10 mouse cellular contexts compared by ENCODE assay signal in genomic region chr2:91933471-91933870, GRCm38 (mm10). TPM values are rescaled to one million over a fixed set of nuclear protein-coding genes. Genes with fewer than 3 reads are reported as not detected.
DNase-seq lines count a peak whose midpoint lies in the region; ATAC-seq and TF ChIP-seq lines count a peak whose summit lies in the region.
"Had no signal": no experiment of that assay in that cellular context is flagged by ENCODE, and none has a peak within 500 bp of the region (broad histone marks: within the 10 kb centered on the region; RNA-seq: fewer than 3 reads in every experiment).

No protein-coding gene starts in this region.

- no peak overlapping the region for H3K9ac ChIP-seq in lung, embryonic 15.5 days
- H3K9ac ChIP-seq in limb, embryonic 15.5 days, result no peak overlapping the region

- WGBS in lung, embryonic 15.5 days, result 37% methylated on average over 9 of the region's 9 CpGs
- 43% methylated on average over 9 of the region's 9 CpGs for WGBS in limb, embryonic 15.5 days

- H3K9me3 ChIP-seq in lung, embryonic 15.5 days, result no peaks in the 10 kb centered on the region
- no peaks in the 10 kb centered on the region for H3K9me3 ChIP-seq in limb, embryonic 15.5 days

- H3K27me3 ChIP-seq in lung, embryonic 15.5 days, result no peaks in the 10 kb centered on the region
- H3K27me3 ChIP-seq in limb, embryonic 15.5 days, result no peaks in the 10 kb centered on the region

- ATAC-seq in lung, embryonic 15.5 days (ENCODE audit: borderline replicate concordance, extremely low read depth, low FRiP score, low TSS enrichment), result no peak
- no peak for ATAC-seq in limb, embryonic 15.5 days (ENCODE audit: insufficient number of reproducible peaks, low FRiP score, low TSS enrichment, low read depth)

- H3K4me3 ChIP-seq in gastrocnemius, adult 2 months, result no peak overlapping the region
- H3K4me3 ChIP-seq in lung, embryonic 15.5 days, result no peak overlapping the region
- no peak overlapping the region for H3K4me3 ChIP-seq in limb, embryonic 15.5 days

- peaks cover 46% of the 10 kb centered on the region for H3K36me3 ChIP-seq in lung, embryonic 15.5 days
- H3K36me3 ChIP-seq in limb, embryonic 15.5 days, result peaks cover 52% of the 10 kb centered on the region

- H3K4me2 ChIP-seq in lung, embryonic 15.5 days, result no peak overlapping the region
- H3K4me2 ChIP-seq in limb, embryonic 15.5 days, result no peak overlapping the region

- intact Hi-C loops in gastrocnemius, adult 2 months (cut with DNase I), result no loop called here

- peak; percentile 6 for DNase-seq in gastrocnemius, postnatal 10 days
- no peak for DNase-seq in gastrocnemius, adult 2 months
- no peak for DNase-seq in lung, postnatal 10 days
- DNase-seq in cerebellum, postnatal 14 days, result peak; percentile 69 to 80
- no peak for DNase-seq in spleen, postnatal 36 days (ENCODE audit: low spot score in 2 of 2)
- no peak for DNase-seq in frontal cortex, postnatal 10 days (ENCODE audit: low spot score in 2 of 2)
- DNase-seq: adrenal gland, postnatal 10 days had no signal

- no peak for TF ChIP-seq CTCF in gastrocnemius, adult 2 months (IDR thresholded peaks at IDR 0.05)

- peaks cover 35% of the 10 kb centered on the region for H3K4me1 ChIP-seq in lung, embryonic 15.5 days
- peaks cover 42% of the 10 kb centered on the region for H3K4me1 ChIP-seq in limb, embryonic 15.5 days

- H3K27ac ChIP-seq in gastrocnemius, adult 2 months, result no peak overlapping the region
- peak overlapping the region; percentile 29; the same call in 1 of the 2 replicates for H3K27ac ChIP-seq in lung, embryonic 15.5 days
- peak overlapping the region; percentile 61; the same call in 1 of the 2 replicates for H3K27ac ChIP-seq in limb, embryonic 15.5 days

RNA-seq across cellular contexts. Expression of gene Mdk, which starts 1.4 kb away (rescaled TPM):
- 10 to 100 TPM; 43.3 to 55.2 TPM for total RNA-seq in gastrocnemius, postnatal 10 days (2021)
- under 1 TPM; 0.51 to 0.92 TPM for total RNA-seq in gastrocnemius, adult 2 months (2021)
- polyA plus RNA-seq in lung, embryonic 15.5 days (2015; fragmentation: Nextera tagmentation; extraction: Ambion mirVana), result 858 and 992 TPM in 2 replicates
- polyA plus RNA-seq in limb, embryonic 15.5 days (2015; fragmentation: Nextera tagmentation; extraction: Ambion mirVana), result 899 and 1,046 TPM in 2 replicates
- total RNA-seq: liver, adult 2 months had no signal

RNA-seq across cellular contexts. Expression of gene Chrm4, which starts 6.4 kb away (rescaled TPM):
- under 1 TPM in 1 of 2 experiments, not detected in 1; 0.16 TPM for total RNA-seq in gastrocnemius, postnatal 10 days (2021)
- not detected for total RNA-seq in gastrocnemius, adult 2 months (2021)
- polyA plus RNA-seq in lung, embryonic 15.5 days (2015; fragmentation: Nextera tagmentation; extraction: Ambion mirVana), result 0.14 TPM in 1 of 2 replicates, not detected in the other
- 0.20 and 0.29 TPM in 2 replicates for polyA plus RNA-seq in limb, embryonic 15.5 days (2015; fragmentation: Nextera tagmentation; extraction: Ambion mirVana)
- total RNA-seq: liver, adult 2 months had no signal
- polyA plus RNA-seq: liver, adult 2 months had no signal

RNA-seq across cellular contexts. Expression of gene Gm9821, which starts 12.0 kb away (rescaled TPM):
- not detected for total RNA-seq in gastrocnemius, postnatal 10 days (2021)
- total RNA-seq in gastrocnemius, adult 2 months (2021), result not detected
- polyA plus RNA-seq in lung, embryonic 15.5 days (2015; fragmentation: Nextera tagmentation; extraction: Ambion mirVana), result 0.35 and 0.75 TPM in 2 replicates
- 0.45 TPM in 2 replicates for polyA plus RNA-seq in limb, embryonic 15.5 days (2015; fragmentation: Nextera tagmentation; extraction: Ambion mirVana)
- total RNA-seq: adrenal gland, postnatal 10 days; liver, adult 2 months had no signal
- polyA plus RNA-seq: liver, adult 2 months had no signal

RNA-seq across cellular contexts. Expression of gene Dgkz, which starts 42.2 kb away (rescaled TPM):
- total RNA-seq in gastrocnemius, postnatal 10 days (2021), result 10 to 100 TPM; 60.5 to 84.3 TPM
- 10 to 100 TPM; 33.7 to 37.5 TPM for total RNA-seq in gastrocnemius, adult 2 months (2021)
- 52.3 and 54.0 TPM in 2 replicates for polyA plus RNA-seq in lung, embryonic 15.5 days (2015; fragmentation: Nextera tagmentation; extraction: Ambion mirVana)
- polyA plus RNA-seq in limb, embryonic 15.5 days (2015; fragmentation: Nextera tagmentation; extraction: Ambion mirVana), result 30.9 and 35.9 TPM in 2 replicates

Comparison
In these comparisons a context has a peak if more than half of its experiments do, and no peak if none do; other contexts are left out.
1. DNase-seq: peak in gastrocnemius, postnatal 10 days (single experiment) and cerebellum, postnatal 14 days (2 of 2); none in gastrocnemius, adult 2 months (single experiment), lung, postnatal 10 days (single experiment), spleen, postnatal 36 days (0 of 2) and frontal cortex, postnatal 10 days (0 of 2).
2. RNA of gene Mdk, which starts 1.4 kb away (total RNA-seq): 43.3 to 55.2 TPM in gastrocnemius, postnatal 10 days; 0.51 to 0.92 TPM in gastrocnemius, adult 2 months; every median in the first group is over 10 times any median in the second.